Mouse (Mus musculus): Measurements from ENCODE around the gene Cyp4a10. TPM values are rescaled to one million over a fixed set of nuclear protein-coding genes. Genes with fewer than 3 reads are reported as not detected.
"Not testable (repeated sequence)": the region's sequence is repeated elsewhere in the genome, so short reads cannot be mapped to it uniquely, and the experiment has no call there.

Gene Cyp4a10
- not detected for total RNA-seq (2021)

GRCm38 (mm10) chr4:115518000-115518399, at the start of gene Cyp4a10:
Cyp4a10 (plus strand) TSS chr4:115518264.
- intact Hi-C loops (cut with DNase I); DNase-seq (ENCODE audit: low spot score in 2 of 2): not testable (repeated sequence)

GRCm38 (mm10) chr4:115473585-115473984, 44.5 kb upstream of the Cyp4a10 start:
- intact Hi-C loops (cut with DNase I); DNase-seq (ENCODE audit: low spot score in 2 of 2): not testable (repeated sequence)

- intact Hi-C loops (cut with DNase I) = loop anchor here (2.0 kb wide), 1 partner anchor 233 kb away; no protein-coding TSS in a partner anchor
- DNase-seq (ENCODE audit: low spot score in 2 of 2) = peak in 1 of 2 experiments; percentile 34
These were observed 42.0 kb upstream of the Cyp4a10 start for GRCm38 (mm10) chr4:115476051-115476450.

- intact Hi-C loops (cut with DNase I) = no loop called here
- peak in 1 of 2 experiments; percentile 23 for DNase-seq (ENCODE audit: low spot score in 2 of 2)
These were observed 36.9 kb upstream of the Cyp4a10 start for GRCm38 (mm10) chr4:115481006-115481652.

GRCm38 (mm10) chr4:115496001-115496400, 22.1 kb upstream of the Cyp4a10 start, which contains the start of gene Cyp4a14:
Cyp4a14 (minus strand) TSS chr4:115496142.
- intact Hi-C loops (cut with DNase I) = no loop called here
- no peak for DNase-seq (ENCODE audit: low spot score in 2 of 2)

- intact Hi-C loops (cut with DNase I) = no loop called here
- DNase-seq (ENCODE audit: low spot score in 2 of 2) = no peak
These were observed 20.6 kb upstream of the Cyp4a10 start for GRCm38 (mm10) chr4:115497466-115497865.

- intact Hi-C loops (cut with DNase I); DNase-seq (ENCODE audit: low spot score in 2 of 2): not testable (repeated sequence)
These were observed 4.1 kb upstream of the Cyp4a10 start for GRCm38 (mm10) chr4:115513964-115514363.

- DNase-seq (ENCODE audit: low spot score in 2 of 2) = no peak
- intact Hi-C loops (cut with DNase I) = no loop called here
These were observed 1.4 kb downstream of the Cyp4a10 start for GRCm38 (mm10) chr4:115519444-115519843.

- no peak for DNase-seq (ENCODE audit: low spot score in 2 of 2)
- intact Hi-C loops (cut with DNase I) = no loop called here
These were observed 3.7 kb downstream of the Cyp4a10 start for GRCm38 (mm10) chr4:115521766-115522165.

- intact Hi-C loops (cut with DNase I) = no loop called here
These were observed 27.0 kb downstream of the Cyp4a10 start for GRCm38 (mm10) chr4:115545101-115545500.

GRCm38 (mm10) chr4:115546141-115546828, 28.2 kb downstream of the Cyp4a10 start:
- intact Hi-C loops (cut with DNase I) = no loop called here
- DNase-seq (ENCODE audit: low spot score in 2 of 2) = no peak

More at GRCm38 (mm10) chr4:115545101-115545500, 27.0 kb downstream of the Cyp4a10 start:
- no peak for DNase-seq (ENCODE audit: low spot score in 2 of 2)

- intact Hi-C loops (cut with DNase I) = loop anchor here (5.0 kb wide), 1 partner anchor 40 kb away; no protein-coding TSS in a partner anchor
- DNase-seq (ENCODE audit: low spot score in 2 of 2) = no peak
These were observed 34.7 kb downstream of the Cyp4a10 start for GRCm38 (mm10) chr4:115552726-115553125.

GRCm38 (mm10) chr4:115555513-115555912, 37.4 kb downstream of the Cyp4a10 start:
- no peak for DNase-seq (ENCODE audit: low spot score in 2 of 2)
- intact Hi-C loops (cut with DNase I) = no loop called here

GRCm38 (mm10) chr4:115557861-115558561, 39.9 kb downstream of the Cyp4a10 start:
- intact Hi-C loops (cut with DNase I) = no loop called here
- DNase-seq (ENCODE audit: low spot score in 2 of 2) = no peak

- DNase-seq (ENCODE audit: low spot score in 2 of 2); intact Hi-C loops (cut with DNase I): not testable (repeated sequence)
These were observed 43.2 kb downstream of the Cyp4a10 start for GRCm38 (mm10) chr4:115561236-115561635.

GRCm38 (mm10) chr4:115563401-115563800, 45.3 kb downstream of the Cyp4a10 start, which contains the start of gene Cyp4a31:
Cyp4a31 (plus strand) TSS chr4:115563649.
- intact Hi-C loops (cut with DNase I) = no loop called here
- no peak for DNase-seq (ENCODE audit: low spot score in 2 of 2)

- DNase-seq (ENCODE audit: low spot score in 2 of 2); intact Hi-C loops (cut with DNase I): not testable (repeated sequence)
These were observed 46.6 kb downstream of the Cyp4a10 start for GRCm38 (mm10) chr4:115564469-115565225.

GRCm38 (mm10) chr4:115575255-115575654, 57.2 kb downstream of the Cyp4a10 start:
- intact Hi-C loops (cut with DNase I) = no loop called here

GRCm38 (mm10) chr4:115575776-115576175, 57.7 kb downstream of the Cyp4a10 start:
- intact Hi-C loops (cut with DNase I) = no loop called here
- DNase-seq (ENCODE audit: low spot score in 2 of 2) = no peak

More at GRCm38 (mm10) chr4:115575255-115575654, 57.2 kb downstream of the Cyp4a10 start:
- no peak for DNase-seq (ENCODE audit: low spot score in 2 of 2)

All from left cerebral cortex, postnatal 25 days (tissue).